Mouse (Mus musculus) heart, embryonic 10.5 days (tissue): Measurements from ENCODE around the gene Prrg3. TPM values are rescaled to one million over a fixed set of nuclear protein-coding genes. Genes with fewer than 3 reads are reported as not detected.

ENCODE experiments used
- DNase-seq: peaks from one replicate; pipeline ENCODE4 v3.0.0-alpha.2; 2017; ENCODE audit warnings: low spot score
- H3K27ac ChIP-seq: fragments of 300-500 bp; sonication (generic); 2 replicates; pipeline ENCODE4 v1.5.1; 2016; ENCODE audit warnings: mild to moderate bottlenecking
- H3K27me3 ChIP-seq: fragments of 300-500 bp; sonication (generic); 2 replicates; pipeline ENCODE4 v1.6.1; 2016; ENCODE audit warnings: mild to moderate bottlenecking; ENCODE audit not compliant: poor library complexity, insufficient read depth, severe bottlenecking
- H3K36me3 ChIP-seq: fragments of 300-500 bp; sonication (generic); 2 replicates; pipeline ENCODE4 v1.6.1; 2016; ENCODE audit warnings: mild to moderate bottlenecking, moderate library complexity
- H3K4me1 ChIP-seq: fragments of 300-500 bp; sonication (generic); 2 replicates; pipeline ENCODE4 v1.6.1; 2016; ENCODE audit warnings: mild to moderate bottlenecking
- H3K4me3 ChIP-seq: fragments of 300-500 bp; sonication (generic); 2 replicates; pipeline ENCODE4 v1.5.1; 2016; ENCODE audit warnings: mild to moderate bottlenecking, moderate library complexity
- H3K9me3 ChIP-seq: fragments of 300-500 bp; sonication (generic); 2 replicates; pipeline ENCODE4 v1.6.1; 2016; ENCODE audit warnings: mild to moderate bottlenecking, moderate library complexity
- WGBS: fragments of 180-500 bp; shearing (Covaris S2); methylation state at CpG from one replicate; pipeline ENCODE4 v1.1.7; 2016; 5-methylcytosine and 5-hydroxymethylcytosine counted together
- polyA plus RNA-seq: library from polyadenylated mRNA; unstranded; fragments of >200 nt; fragmentation: Nextera tagmentation; extraction: Ambion mirVana; gene quantifications from 2 replicates; pipeline ENCODE4 v1.2.1, GENCODE M21; 2016

Prrg3 gene
- polyA plus RNA-seq, 1 experiment from 2014 or later = 4.8 TPM

GRCm38 (mm10) chrX:71991549-71991948 lies 29.1 kb downstream of the Prrg3 start, which contains the start of gene Cnga2:
Gene Cnga2 (plus strand): TSS chrX:71991849.
- Histone ChIP-seq H3K4me1 (no peaks in the 10 kb centered on the region), H3K27ac (no peak within 1 kb of the TSS), H3K27me3 (peaks cover 9% of the 10 kb centered on the region; the same call in 1 of the 2 replicates), H3K4me3 (no peak within 1 kb of the TSS), H3K9me3 (no peaks in the 10 kb centered on the region), H3K36me3 (no peaks in the 10 kb centered on the region)
- 75% methylated on average over 3 of the region's 3 CpGs for WGBS
- no peak for DNase-seq

- no peaks in the 10 kb centered on the region for H3K9me3 ChIP-seq
- no peak overlapping the region for H3K4me3 ChIP-seq
- DNase-seq = no peak
- WGBS = 70% methylated on average over 1 of the region's 1 CpGs
- no peaks in the 10 kb centered on the region for H3K4me1 ChIP-seq
- H3K27me3 ChIP-seq = peaks cover 6% of the 10 kb centered on the region; the same call in 1 of the 2 replicates
- no peak overlapping the region for H3K27ac ChIP-seq
- H3K36me3 ChIP-seq = no peaks in the 10 kb centered on the region
Measured at GRCm38 (mm10) chrX:71995972-71996371, 33.5 kb downstream of the Prrg3 start.

GRCm38 (mm10) chrX:72009930-72010329 lies 47.5 kb downstream of the Prrg3 start:
- Histone ChIP-seq H3K36me3 (no peaks in the 10 kb centered on the region), H3K27ac (no peak overlapping the region), H3K9me3 (no peaks in the 10 kb centered on the region), H3K4me1 (no peaks in the 10 kb centered on the region), H3K4me3 (no peak overlapping the region), H3K27me3 (no peaks in the 10 kb centered on the region)
- DNase-seq = no peak

DNA sequence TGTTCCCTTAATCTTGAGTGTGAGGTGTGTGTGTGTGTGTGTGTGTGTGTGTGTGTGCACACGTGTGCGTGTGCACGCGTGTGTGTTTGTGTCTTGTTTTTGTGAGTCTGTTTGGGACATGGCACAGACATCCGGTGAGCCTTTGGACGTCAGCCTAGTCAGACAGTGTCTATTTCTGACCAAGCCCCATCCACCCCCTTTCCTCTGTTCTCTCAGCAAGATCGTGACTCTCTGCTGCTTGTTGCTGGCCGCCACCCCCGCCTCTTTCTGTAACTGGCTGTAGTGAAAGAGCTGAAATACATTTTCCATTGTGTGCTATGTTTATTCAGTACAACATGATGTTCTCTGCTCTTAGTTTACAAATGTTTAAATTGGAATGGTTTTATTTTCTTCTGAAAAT lies 49.8 kb downstream of the Prrg3 start:
- DNase-seq = no peak
- H3K4me1 ChIP-seq = no peaks in the 10 kb centered on the region
- no peak overlapping the region for H3K27ac ChIP-seq
- H3K4me3 ChIP-seq = no peak overlapping the region
- no peaks in the 10 kb centered on the region for H3K36me3 ChIP-seq
- H3K9me3 ChIP-seq = no peaks in the 10 kb centered on the region
- H3K27me3 ChIP-seq = no peaks in the 10 kb centered on the region
- 70% methylated on average over 9 of the region's 9 CpGs for WGBS

- Histone ChIP-seq H3K27ac (no peak overlapping the region), H3K4me3 (no peak overlapping the region), H3K9me3 (no peaks in the 10 kb centered on the region), H3K36me3 (no peaks in the 10 kb centered on the region), H3K27me3 (no peaks in the 10 kb centered on the region), H3K4me1 (no peaks in the 10 kb centered on the region)
- WGBS = 23% methylated on average over 3 of the region's 3 CpGs
- DNase-seq = no peak
Measured at GRCm38 (mm10) chrX:72012804-72013203, 50.4 kb downstream of the Prrg3 start.

DNA sequence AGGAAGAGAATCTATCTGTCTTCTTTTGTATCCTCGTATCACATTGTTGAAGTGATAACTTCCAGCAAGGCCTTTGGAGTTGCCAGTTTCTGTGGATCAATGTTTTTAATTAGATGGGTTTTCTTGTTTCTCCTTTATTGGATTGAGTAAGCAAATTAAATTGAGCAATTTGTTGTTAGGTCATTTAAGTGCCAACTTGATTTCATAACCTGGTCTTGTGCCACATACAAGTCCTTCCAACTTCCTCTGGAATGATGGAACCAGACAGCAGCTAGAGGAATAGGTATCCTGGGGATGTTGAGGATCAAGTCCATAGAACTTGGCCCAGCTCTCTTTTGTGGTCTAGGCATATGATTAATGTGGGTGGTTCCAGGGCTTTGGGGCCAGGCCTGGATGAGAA lies 59.8 kb downstream of the Prrg3 start:
- no peak for DNase-seq
- Histone ChIP-seq H3K9me3 (no peaks in the 10 kb centered on the region), H3K27ac (no peak overlapping the region), H3K4me1 (no peaks in the 10 kb centered on the region), H3K4me3 (no peak overlapping the region), H3K36me3 (no peaks in the 10 kb centered on the region), H3K27me3 (no peaks in the 10 kb centered on the region)
- WGBS = 90% methylated on average over 1 of the region's 1 CpGs

Other genes starting within 250 kb of the Prrg3 start
- gene Vma21, start 146.7 kb upstream of the Prrg3 start, polyA plus RNA-seq = 40.0 and 46.8 TPM in 2 replicates
- gene Gm1141, start 41.6 kb upstream of the Prrg3 start, polyA plus RNA-seq = 0.13 TPM in 1 of 2 replicates, not detected in the other
- 0.20 TPM in 1 of 2 replicates, not detected in the other for gene Fate1, start 10.4 kb downstream of the Prrg3 start, polyA plus RNA-seq
- gene Cnga2, start 29.2 kb downstream of the Prrg3 start, polyA plus RNA-seq = 0.06 TPM in 1 of 2 replicates, not detected in the other